Mouse (Mus musculus): ENCODE measurements at regions not wholly inside any gene's neighbourhood (a gene's known extent, or its start where the extent isn't known, plus 50 kb on each side); places are given as distances from the start of the nearest gene placed in this dataset.

DNA sequence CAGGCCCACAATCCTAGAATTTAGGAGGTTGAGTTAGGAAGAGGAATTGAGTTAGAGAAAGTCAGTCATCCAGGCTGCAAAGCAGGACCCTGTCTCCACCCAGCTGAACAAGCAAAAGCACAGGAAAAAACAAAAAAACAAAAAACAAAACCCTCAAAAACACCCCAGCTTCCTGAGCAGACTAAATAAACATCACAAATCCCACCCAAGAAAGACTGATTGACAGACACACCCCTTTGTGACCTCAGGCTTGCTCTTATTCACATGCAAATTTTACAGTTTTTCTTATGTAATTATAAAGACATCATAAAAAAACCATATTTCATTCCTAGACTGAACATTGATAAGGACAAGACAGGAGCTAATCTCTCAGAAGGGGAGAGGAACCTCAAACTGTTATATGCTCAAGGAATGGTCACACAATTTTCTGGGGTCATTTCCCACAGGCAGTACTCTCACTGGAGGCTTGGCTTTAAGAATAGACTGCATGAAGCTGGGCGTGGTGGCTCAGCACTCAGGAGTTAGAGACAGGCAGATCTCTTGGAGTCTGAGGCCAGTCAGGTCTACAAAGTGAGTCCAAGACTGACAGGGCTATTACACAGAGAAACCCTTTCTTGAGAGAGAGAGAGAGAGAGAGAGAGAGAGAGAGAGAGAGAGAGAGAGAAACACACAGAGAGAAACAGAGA lies 73.8 kb upstream of the Marcks start:
- ATAC-seq, result no peak

DNA sequence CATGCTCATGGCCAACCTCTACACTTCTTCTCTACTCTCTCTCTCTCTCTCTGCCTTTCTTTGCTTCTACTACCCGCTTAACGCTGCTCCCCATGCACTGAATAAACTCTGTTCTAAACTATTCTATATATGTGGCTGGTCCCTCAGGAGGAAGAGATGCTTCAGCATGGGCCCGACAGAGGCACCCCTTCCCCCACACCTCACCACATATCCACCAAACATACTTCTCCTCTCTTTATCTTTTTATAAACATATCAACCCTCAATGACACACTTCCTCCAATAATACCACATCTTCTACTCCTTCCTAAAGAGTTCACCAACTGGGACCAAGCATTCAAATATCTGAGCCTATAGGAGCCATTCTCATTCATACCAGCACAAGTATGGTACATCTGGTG lies 72.6 kb upstream of the Marcks start:
- no peak for ATAC-seq

DNA sequence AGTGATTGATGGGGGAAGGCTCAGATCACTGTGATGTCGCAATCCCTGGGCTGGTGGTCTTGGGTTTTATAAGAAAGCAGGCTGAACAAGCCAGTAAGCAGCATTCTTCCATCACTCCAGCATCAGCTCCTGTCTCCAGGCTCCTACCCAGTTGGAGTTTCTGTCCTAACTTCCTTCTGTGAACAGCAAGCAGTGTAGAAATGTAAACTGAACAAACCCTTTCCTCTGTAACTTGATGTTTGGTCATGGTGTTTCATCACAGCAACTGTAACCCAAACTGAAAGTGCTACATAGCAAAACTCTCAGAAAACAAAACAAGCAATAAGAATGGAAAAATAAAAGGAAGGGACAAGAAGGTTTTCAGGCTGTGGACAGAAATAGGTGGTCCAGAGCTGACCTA lies 71.5 kb upstream of the Marcks start:
- no peak for ATAC-seq

DNA sequence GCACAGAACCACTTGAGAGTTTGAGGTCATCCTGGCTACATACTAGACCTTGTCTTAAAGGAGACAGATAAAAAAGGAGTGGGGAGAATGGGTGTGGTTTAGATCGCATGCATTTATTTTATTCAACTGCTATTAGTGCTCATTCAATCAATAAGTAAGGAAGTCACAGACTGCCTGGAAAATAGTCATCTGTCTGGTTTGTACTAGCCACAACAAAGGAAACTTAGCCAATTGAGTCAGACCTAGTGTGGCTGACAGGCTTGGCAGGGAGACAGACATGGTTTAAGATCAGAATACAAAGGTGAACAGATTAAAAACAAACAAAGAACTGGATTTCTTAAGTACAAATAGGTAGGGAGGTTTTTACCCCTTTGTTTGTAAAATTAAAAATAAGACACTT lies 68.3 kb upstream of the Marcks start:
- ATAC-seq, result no peak

DNA sequence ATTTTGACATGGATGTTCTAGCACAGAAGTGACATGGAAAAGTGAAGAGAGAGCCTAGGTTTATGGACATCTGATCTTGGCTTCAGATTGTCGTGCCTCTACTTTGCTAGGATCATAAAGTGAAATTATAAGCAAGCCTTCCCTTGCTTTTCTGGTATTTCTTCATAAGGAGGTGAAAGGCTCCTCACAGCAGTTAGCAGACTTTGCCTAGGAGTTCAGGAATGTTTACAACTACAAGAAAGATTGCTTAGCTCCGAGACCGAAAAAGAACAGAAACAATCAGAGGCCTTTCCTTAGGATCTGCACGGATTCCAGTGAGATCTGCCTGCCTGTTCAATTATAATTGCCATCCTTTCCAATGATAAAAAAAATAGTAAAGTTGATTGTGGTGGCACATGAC lies 67.8 kb upstream of the Marcks start:
- no peak for ATAC-seq

DNA sequence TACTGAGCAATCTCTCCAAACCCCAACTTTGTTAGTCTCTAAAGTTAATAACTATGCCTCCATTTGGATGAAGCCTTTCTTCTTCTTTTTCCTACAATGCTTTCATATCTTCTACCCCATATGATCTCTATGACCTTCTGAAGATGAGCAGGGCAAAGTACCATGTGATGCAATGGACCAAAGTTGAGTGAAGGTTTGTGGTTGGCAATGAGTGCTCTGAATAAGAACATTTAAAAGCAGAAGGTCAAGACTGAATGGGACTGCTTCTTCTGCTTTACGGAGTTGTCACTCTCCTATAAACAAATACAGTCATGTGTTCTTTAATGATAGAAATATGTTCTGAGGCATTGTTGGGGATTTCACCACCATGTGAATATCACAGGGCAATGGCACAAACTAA lies 65.0 kb upstream of the Marcks start:
- ATAC-seq, result no peak

DNA sequence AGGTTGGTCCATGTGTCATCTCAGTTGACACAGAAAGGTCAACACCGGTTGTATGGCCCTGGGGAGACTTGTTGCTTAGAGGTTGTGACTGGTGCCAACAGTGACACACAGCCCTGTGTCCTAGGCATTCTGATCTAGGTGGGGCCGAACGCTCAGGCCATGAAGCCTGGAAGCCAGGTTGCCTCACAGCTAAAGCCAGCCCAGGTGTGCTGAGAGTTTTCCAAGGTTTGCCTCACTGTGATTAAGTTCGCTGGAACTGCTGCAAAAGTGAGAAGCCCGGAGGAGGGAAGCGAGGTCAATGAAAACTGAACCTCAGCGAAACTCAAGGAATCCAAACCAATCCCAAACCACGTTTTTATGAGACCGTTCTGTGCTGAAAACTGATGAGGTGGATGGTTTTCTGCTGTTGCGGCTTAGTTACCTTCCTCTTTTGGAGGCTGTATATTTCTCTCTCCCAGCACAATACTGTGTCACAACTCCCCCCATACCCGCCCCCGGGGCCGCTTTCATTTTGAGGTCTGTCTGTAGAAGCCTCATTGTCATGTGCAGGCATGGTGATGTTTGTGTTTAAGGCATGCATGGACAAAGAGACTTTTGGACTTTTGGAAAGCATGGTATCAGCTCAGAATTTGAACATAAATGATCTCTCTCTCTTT lies 56.2 kb upstream of the Marcks start:
- no peak for ATAC-seq

DNA sequence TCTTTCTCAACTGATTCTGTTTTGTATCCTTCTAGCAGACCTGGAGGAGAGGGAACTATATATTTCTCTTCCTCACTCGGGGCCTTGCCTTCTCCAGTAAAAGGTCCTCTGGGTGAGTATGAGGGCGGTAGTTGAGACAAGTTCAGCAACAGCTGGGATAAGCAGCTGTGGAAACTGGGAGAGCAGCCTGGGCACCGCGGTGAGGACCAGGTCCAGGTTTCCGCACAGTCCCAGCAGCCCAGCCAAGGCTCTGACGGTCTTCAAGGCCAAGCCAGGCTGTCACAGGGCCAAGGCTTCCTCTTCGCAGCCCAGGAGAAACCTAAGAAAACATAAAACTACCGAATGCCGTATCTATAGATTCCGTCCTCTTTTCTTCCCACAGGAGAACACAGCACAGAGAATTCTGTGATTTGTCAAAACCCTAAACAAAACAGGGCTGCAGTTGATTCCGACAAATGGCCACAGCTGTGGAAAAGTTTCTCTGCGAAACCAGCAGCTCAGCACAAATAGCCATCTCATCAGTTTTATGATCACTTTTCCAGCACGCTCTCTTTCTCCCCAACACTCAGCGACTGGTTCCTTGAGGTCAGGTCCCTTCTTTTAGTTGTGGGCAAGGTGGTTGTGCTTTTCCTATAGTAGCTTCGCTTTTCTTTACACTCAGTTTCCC lies 55.5 kb upstream of the Marcks start:
- ATAC-seq, result no peak

DNA sequence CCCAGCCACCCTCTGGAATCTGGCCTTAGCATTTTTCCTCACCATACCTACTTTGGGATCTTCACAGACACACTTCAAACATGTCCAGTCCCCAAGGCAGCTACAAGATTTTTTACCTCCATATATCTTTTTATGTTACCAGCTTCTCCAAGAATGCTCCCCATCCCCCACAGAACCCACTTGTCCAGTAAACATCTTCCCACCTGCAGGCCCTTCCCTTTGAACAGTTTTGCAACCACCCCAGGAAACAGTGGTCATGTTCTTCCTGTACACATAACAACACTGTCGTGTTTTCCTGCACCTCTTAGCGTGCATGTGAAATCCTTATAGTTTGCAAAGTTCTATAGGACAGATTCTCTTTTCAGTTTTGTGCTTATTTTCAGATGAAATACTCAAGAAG lies 53.9 kb upstream of the Marcks start:
- ATAC-seq, result no peak

DNA sequence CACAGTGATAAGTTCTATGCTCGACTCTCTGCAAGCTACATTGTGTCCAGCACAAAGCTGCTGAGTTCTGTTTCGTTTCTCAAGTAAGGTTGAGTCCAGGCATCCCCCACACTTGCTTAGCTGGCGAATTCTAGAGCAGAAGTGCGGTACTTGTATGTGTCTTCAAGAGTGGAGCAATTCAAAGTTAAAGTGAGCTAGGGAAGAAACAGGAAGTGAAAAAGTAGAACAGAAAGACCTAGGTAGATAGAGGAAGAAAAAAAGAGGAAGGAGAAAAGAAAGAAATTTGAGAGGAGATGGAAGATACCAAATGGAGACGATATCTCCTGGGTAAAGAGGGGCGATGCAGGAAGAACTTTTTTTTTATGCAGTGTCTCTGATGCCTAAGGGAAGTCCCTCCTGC lies 51.4 kb upstream of the Marcks start:
- ATAC-seq, result no peak
